Comparison of ENCODE assay signal across 27 mouse cellular contexts in the genomic region with DNA sequence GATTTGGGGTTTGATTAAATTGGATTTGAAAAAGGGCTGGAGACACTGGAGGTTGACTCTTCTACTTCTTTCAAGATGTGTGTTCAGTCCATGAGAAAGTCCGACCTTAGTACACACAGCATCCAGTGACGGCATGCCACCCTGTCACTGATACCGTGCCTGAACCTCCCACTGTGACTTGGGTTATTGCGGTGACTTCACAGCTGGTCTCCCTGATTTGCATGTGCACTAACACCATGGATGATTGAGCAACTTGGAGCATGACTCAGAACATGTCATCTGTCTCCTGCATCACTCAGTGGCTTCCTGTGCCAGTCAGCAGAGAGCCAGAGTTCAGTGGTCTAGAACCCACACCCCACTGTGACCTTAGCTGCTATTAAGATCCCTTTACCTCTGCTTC.
DNase-seq lines count a peak whose midpoint lies in the region; ATAC-seq and TF ChIP-seq lines count a peak whose summit lies in the region.
"Had no signal": no experiment of that assay in that cellular context is flagged by ENCODE, and none has a peak within 500 bp of the region (broad histone marks: within the 10 kb centered on the region; RNA-seq: fewer than 3 reads in every experiment).

No protein-coding gene starts in this region.

- no peaks in the 10 kb centered on the region for H3K36me3 ChIP-seq in megakaryocyte, embryonic 14.5 days (replicated peaks; ENCODE audit: low read length)
- no peaks in the 10 kb centered on the region for H3K36me3 ChIP-seq in midbrain, embryonic 10.5 days
- no peaks in the 10 kb centered on the region for H3K36me3 ChIP-seq in midbrain, embryonic 15.5 days (replicated peaks)
- H3K36me3 ChIP-seq in hindbrain, postnatal 0 days (ENCODE audit: insufficient read depth, low read length), result no peaks in the 10 kb centered on the region
- H3K36me3 ChIP-seq: embryonic facial prominence, embryonic 13.5 days; hindbrain, embryonic 13.5 days; limb, embryonic 10.5 days; limb, embryonic 15.5 days; liver, embryonic 13.5 days; midbrain, embryonic 12.5 days; neural tube, embryonic 13.5 days had no signal

- H3K9me3 ChIP-seq in megakaryocyte, embryonic 14.5 days, result no peaks in the 10 kb centered on the region
- no peaks in the 10 kb centered on the region for H3K9me3 ChIP-seq in midbrain, embryonic 10.5 days (replicated peaks)
- H3K9me3 ChIP-seq in midbrain, embryonic 15.5 days, result no peaks in the 10 kb centered on the region
- H3K9me3 ChIP-seq in hindbrain, postnatal 0 days (ENCODE audit: low read length), result no peaks in the 10 kb centered on the region
- H3K9me3 ChIP-seq: embryonic facial prominence, embryonic 13.5 days; hindbrain, embryonic 13.5 days; limb, embryonic 10.5 days; limb, embryonic 15.5 days; liver, embryonic 13.5 days; midbrain, embryonic 12.5 days; neural tube, embryonic 13.5 days had no signal

- peak; percentile 34 for DNase-seq in CD4-positive helper T cell, adult 2 months (ENCODE audit: low read depth, low spot score)
- peak; percentile 32 for DNase-seq in cerebellum, adult 8-10 months
- no peak for DNase-seq in kidney, postnatal 14 days
- no peak for DNase-seq in midbrain, embryonic 10.5 days (ENCODE audit: low spot score)
- DNase-seq in hindbrain, postnatal 0 days (ENCODE audit: low spot score), result no peak
- DNase-seq: adrenal gland, postnatal 14 days; gastrocnemius, postnatal 10 days; heart, postnatal 36 days; kidney, adult 11 months; kidney, postnatal 4 days; layer of hippocampus, postnatal 36 days; liver, embryonic 13.5 days; lung, adult 18-20 months; lung, postnatal 10 days had no signal

- H3K4me2 ChIP-seq in midbrain, embryonic 15.5 days, result no peak overlapping the region
- no peak overlapping the region for H3K4me2 ChIP-seq in hindbrain, postnatal 0 days (ENCODE audit: low read depth, low read length)
- H3K4me2 ChIP-seq: embryonic facial prominence, embryonic 13.5 days; hindbrain, embryonic 13.5 days; limb, embryonic 15.5 days; liver, embryonic 13.5 days; midbrain, embryonic 12.5 days; neural tube, embryonic 13.5 days had no signal

- ATAC-seq in common myeloid progenitor, adult 5-6 weeks (replicated peaks; ENCODE audit: low read depth, poor library complexity, severe bottlenecking), result peak; percentile 96
- ATAC-seq in midbrain, embryonic 15.5 days (replicated peaks), result no peak
- ATAC-seq in hindbrain, postnatal 0 days, result no peak
- ATAC-seq: forebrain, embryonic 16.5 days; inflammation-experienced regulatory T-cells, adult 6 months; Patski had no signal

- no peak for TF ChIP-seq CTCF in hindbrain, postnatal 0 days (IDR thresholded peaks at IDR 0.05; ENCODE audit: low read depth)

- peaks cover 5% of the 10 kb centered on the region for H3K27me3 ChIP-seq in megakaryocyte, embryonic 14.5 days (replicated peaks)
- no peaks in the 10 kb centered on the region for H3K27me3 ChIP-seq in midbrain, embryonic 10.5 days (ENCODE audit: low read depth, poor library complexity, severe bottlenecking)
- no peaks in the 10 kb centered on the region for H3K27me3 ChIP-seq in midbrain, embryonic 15.5 days (replicated peaks)
- no peaks in the 10 kb centered on the region for H3K27me3 ChIP-seq in hindbrain, postnatal 0 days (ENCODE audit: insufficient read depth, low read length)
- H3K27me3 ChIP-seq: embryonic facial prominence, embryonic 13.5 days; hindbrain, embryonic 13.5 days; limb, embryonic 15.5 days; liver, embryonic 13.5 days; midbrain, embryonic 12.5 days; neural tube, embryonic 13.5 days had no signal

- H3K4me1 ChIP-seq in megakaryocyte, embryonic 14.5 days, result peaks cover 3% of the 10 kb centered on the region; the same call in 1 of the 2 replicates
- H3K4me1 ChIP-seq in midbrain, embryonic 10.5 days, result peaks cover 14% of the 10 kb centered on the region
- peaks cover 3% of the 10 kb centered on the region for H3K4me1 ChIP-seq in midbrain, embryonic 15.5 days
- H3K4me1 ChIP-seq in hindbrain, postnatal 0 days (ENCODE audit: insufficient read depth, low read length), result peaks cover 4% of the 10 kb centered on the region; the same call in 1 of the 2 replicates
- H3K4me1 ChIP-seq: embryonic facial prominence, embryonic 13.5 days; limb, embryonic 15.5 days; liver, embryonic 13.5 days; neural tube, embryonic 13.5 days had no signal

- no peak overlapping the region for H3K27ac ChIP-seq in midbrain, embryonic 10.5 days (replicated peaks)
- no peak overlapping the region for H3K27ac ChIP-seq in midbrain, embryonic 15.5 days
- no peak overlapping the region for H3K27ac ChIP-seq in hindbrain, postnatal 0 days
- H3K27ac ChIP-seq: embryonic facial prominence, embryonic 13.5 days; hindbrain, embryonic 13.5 days; limb, embryonic 10.5 days; limb, embryonic 15.5 days; liver, embryonic 13.5 days; macrophage; midbrain, embryonic 12.5 days; neural tube, embryonic 13.5 days had no signal

- H3K4me3 ChIP-seq in megakaryocyte, embryonic 14.5 days (replicated peaks), result peak overlapping the region; percentile 50
- no peak overlapping the region for H3K4me3 ChIP-seq in midbrain, embryonic 10.5 days
- H3K4me3 ChIP-seq in midbrain, embryonic 15.5 days, result no peak overlapping the region
- H3K4me3 ChIP-seq in hindbrain, postnatal 0 days (ENCODE audit: low read length), result no peak overlapping the region
- H3K4me3 ChIP-seq: embryonic facial prominence, embryonic 13.5 days; hindbrain, embryonic 13.5 days; limb, embryonic 10.5 days; limb, embryonic 15.5 days; liver, embryonic 13.5 days; midbrain, embryonic 12.5 days; neural tube, embryonic 13.5 days had no signal

- WGBS in midbrain, embryonic 10.5 days, result 81% methylated on average over 4 of the region's 4 CpGs
- 85% methylated on average over 4 of the region's 4 CpGs for WGBS in midbrain, embryonic 15.5 days
- 58% methylated on average over 4 of the region's 4 CpGs for WGBS in hindbrain, postnatal 0 days

- no peak overlapping the region for H3K9ac ChIP-seq in midbrain, embryonic 15.5 days
- H3K9ac ChIP-seq in hindbrain, postnatal 0 days (replicated peaks; ENCODE audit: low read length), result no peak overlapping the region
- H3K9ac ChIP-seq: embryonic facial prominence, embryonic 13.5 days; hindbrain, embryonic 13.5 days; limb, embryonic 15.5 days; liver, embryonic 13.5 days; midbrain, embryonic 12.5 days; neural tube, embryonic 13.5 days had no signal

Comparison
In these comparisons a context has a peak if more than half of its experiments do, and no peak if none do; other contexts are left out.
1. DNase-seq: peak in CD4-positive helper T cell, adult 2 months (single experiment) and cerebellum, adult 8-10 months (single experiment); none in kidney, postnatal 14 days (single experiment), midbrain, embryonic 10.5 days (single experiment) and hindbrain, postnatal 0 days (single experiment).